Mouse (Mus musculus): ENCODE measurements around the gene Foxn1. TPM values are rescaled to one million over a fixed set of nuclear protein-coding genes. Genes with fewer than 3 reads are reported as not detected.

Gene Foxn1
- total RNA-seq, 2 experiments from 2014 or later, result not detected

GRCm38 (mm10) chr11:78360789-78361131 is 25.6 kb downstream of the Foxn1 start:
- no peak for DNase-seq
- intact Hi-C loops (cut with DNase I), result loop anchor here (5.0 kb wide), 1 partner anchor 37 kb away; no protein-coding TSS in a partner anchor

GRCm38 (mm10) chr11:78360125-78360788 is 26.1 kb downstream of the Foxn1 start:
- intact Hi-C loops (cut with DNase I), result loop anchor here (5.0 kb wide), 1 partner anchor 37 kb away; no protein-coding TSS in a partner anchor
- peak; percentile 81 for DNase-seq

GRCm38 (mm10) chr11:78358330-78359007 is 27.9 kb downstream of the Foxn1 start:
- intact Hi-C loops (cut with DNase I), result loop anchor here (5.0 kb wide), 1 partner anchor 94 kb away; no protein-coding TSS in a partner anchor
- no peak for DNase-seq

DNA sequence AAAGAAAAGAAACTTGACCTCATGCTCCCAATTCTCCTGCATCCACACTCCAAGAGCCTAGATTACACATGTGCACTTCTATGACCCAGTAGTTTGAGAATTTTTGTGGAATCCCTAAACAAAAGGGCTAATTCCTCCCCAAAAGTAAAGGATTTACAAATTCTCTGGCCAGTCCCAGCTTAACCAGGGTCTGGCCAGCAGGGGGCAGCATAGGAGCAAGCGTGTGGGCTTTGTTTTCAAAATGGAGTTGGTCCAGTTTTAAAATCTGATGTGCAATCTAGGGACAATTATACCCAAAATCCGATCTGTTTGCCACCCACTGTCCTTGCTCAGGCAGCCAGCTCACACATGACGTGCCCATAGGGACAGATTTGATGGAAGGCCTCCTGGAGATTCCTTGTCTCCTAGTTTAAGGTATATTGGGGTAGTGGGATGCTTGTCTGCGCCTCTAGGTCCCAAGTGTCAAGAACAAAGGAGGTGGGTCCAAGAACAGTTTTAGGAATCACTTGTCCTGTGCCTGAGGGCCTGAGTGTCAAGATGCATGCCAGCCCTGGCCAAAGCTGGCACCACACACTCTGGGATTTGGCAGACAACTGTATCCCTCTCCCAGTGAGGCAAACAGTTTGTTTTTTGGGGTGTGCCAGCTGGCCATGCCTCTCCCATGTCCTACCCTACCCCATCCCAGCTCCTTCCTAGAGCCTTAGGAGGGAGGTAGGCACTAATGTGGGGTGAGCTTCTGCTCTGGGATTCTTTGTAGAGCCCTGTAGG is 30.7 kb downstream of the Foxn1 start:
- intact Hi-C loops (cut with DNase I), result loop anchor here (5.0 kb wide), 1 partner anchor 97 kb away; no protein-coding TSS in a partner anchor

GRCm38 (mm10) chr11:78354905-78355304 is 31.5 kb downstream of the Foxn1 start:
- no peak for DNase-seq
- intact Hi-C loops (cut with DNase I), result loop anchor here (5.0 kb wide), 1 partner anchor 97 kb away; no protein-coding TSS in a partner anchor

More for the DNA sequence above, 30.7 kb downstream of the Foxn1 start:
- peak; percentile 80 for DNase-seq

DNA sequence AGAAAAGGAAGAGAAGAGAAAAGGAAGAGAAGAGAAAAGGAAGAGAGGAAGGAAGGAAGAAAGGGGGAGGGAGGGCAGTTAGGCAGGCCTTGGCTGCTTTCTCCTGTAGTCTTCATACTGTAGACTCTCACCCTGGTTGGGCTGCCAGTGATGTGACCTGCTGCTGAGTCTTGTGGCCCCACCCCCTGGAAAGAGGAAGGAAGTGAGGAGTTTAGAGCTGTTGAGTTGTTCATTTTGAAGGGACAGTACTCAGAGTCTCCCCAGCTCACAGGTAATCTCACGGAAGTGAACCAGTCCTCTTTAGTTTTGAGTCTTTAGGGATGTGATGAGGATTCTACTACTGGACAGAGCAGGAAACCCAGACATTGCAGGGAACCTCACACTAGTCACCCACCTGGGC is 33.3 kb downstream of the Foxn1 start:
- intact Hi-C loops (cut with DNase I), result no loop called here
- DNase-seq, result no peak

- intact Hi-C loops (cut with DNase I), result no loop called here
- no peak for DNase-seq
Observed at GRCm38 (mm10) chr11:78349441-78350358, 36.7 kb downstream of the Foxn1 start.

- intact Hi-C loops (cut with DNase I), result no loop called here
- DNase-seq, result no peak
Observed at GRCm38 (mm10) chr11:78348474-78348873, 37.9 kb downstream of the Foxn1 start.

- intact Hi-C loops (cut with DNase I), result no loop called here
- no peak for DNase-seq
Observed at GRCm38 (mm10) chr11:78347908-78348307, 38.5 kb downstream of the Foxn1 start.

DNA sequence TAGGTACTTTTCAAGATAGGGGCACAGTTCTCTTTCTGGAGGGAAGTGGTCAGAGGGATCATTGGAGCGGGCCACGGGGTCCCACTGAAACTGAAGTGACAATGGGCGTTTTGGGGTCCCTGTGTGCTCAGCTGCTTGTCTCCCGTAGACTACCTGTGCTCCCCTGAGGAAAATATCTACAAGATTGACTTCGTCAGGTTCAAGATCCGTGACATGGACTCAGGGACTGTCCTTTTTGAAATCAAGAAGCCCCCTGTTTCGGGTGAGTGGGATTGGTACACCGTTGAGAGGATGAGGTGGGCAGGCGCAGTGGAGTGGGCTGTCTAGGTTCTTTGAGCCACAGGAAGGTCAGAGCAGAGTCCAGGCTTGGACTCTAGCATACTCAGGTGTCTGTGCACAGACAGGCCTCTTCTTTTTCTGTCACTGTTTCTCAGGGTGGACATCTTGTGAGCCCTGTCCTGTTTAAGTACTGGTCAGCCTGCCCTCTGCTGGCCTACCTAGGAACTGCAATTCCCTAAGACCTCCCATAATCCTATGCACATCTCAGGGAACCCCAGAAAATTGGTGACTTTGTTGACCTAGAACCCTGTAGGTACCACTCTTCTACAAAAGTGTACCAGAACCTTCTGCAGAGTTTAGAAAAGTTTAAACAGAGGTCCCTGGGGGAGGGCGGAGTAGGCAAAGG is 39.1 kb downstream of the Foxn1 start:
- intact Hi-C loops (cut with DNase I), result no loop called here
- DNase-seq, result peak; percentile 83

- no peak for DNase-seq
- intact Hi-C loops (cut with DNase I), result no loop called here
Observed at GRCm38 (mm10) chr11:78346326-78347069, 39.9 kb downstream of the Foxn1 start.

DNA sequence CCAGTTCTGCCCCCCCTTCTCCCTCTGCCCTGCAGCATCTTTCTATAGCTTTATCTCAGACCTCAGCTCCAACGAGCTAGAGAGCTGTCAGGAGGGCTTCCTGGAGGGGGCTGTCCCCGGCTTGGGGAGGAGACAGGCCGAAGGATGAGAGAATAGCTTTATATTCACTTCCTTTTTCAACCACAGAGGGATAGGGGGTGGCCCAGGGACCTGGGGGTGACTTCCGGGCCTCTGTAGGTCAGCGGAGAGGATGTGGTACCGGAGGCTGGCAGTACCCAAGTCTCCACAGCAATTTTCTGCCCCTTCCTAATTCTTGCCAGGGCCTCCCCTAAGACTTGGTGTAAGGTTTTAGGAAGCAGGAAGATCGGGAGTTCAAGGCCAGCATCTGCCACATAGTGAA is 40.6 kb downstream of the Foxn1 start:
- no peak for DNase-seq
- intact Hi-C loops (cut with DNase I), result no loop called here

- intact Hi-C loops (cut with DNase I), result no loop called here
- peak; percentile 62 for DNase-seq
Observed at GRCm38 (mm10) chr11:78344890-78345715, 41.3 kb downstream of the Foxn1 start.

DNA sequence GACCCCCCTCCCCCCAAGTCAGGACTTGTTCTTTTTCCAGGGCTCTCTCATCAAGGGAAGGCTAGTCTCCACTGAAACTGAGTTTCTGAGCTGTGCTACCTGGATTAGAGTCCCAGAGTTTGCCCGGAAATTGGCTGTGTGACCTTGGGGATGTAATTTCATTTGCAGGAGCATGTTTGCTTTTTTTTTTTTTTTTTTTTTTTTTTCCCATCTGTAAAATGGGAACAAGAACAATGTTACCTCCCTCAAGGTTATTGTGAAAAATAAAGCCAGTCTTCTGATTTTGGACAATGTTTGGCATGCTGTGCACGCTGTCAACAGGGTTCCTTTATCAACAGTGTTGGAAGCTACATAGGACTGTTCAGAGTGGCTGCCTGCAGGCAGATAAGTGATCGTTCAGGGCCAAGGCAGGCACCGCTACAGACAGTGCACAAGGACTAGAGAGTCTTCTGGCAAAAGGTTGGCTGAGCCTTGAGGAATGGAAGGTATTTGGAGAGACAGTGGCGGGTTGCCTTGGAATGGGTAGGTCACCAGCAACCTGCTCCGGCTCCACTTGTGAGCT is 41.9 kb downstream of the Foxn1 start:
- DNase-seq, result no peak
- intact Hi-C loops (cut with DNase I), result no loop called here

DNA sequence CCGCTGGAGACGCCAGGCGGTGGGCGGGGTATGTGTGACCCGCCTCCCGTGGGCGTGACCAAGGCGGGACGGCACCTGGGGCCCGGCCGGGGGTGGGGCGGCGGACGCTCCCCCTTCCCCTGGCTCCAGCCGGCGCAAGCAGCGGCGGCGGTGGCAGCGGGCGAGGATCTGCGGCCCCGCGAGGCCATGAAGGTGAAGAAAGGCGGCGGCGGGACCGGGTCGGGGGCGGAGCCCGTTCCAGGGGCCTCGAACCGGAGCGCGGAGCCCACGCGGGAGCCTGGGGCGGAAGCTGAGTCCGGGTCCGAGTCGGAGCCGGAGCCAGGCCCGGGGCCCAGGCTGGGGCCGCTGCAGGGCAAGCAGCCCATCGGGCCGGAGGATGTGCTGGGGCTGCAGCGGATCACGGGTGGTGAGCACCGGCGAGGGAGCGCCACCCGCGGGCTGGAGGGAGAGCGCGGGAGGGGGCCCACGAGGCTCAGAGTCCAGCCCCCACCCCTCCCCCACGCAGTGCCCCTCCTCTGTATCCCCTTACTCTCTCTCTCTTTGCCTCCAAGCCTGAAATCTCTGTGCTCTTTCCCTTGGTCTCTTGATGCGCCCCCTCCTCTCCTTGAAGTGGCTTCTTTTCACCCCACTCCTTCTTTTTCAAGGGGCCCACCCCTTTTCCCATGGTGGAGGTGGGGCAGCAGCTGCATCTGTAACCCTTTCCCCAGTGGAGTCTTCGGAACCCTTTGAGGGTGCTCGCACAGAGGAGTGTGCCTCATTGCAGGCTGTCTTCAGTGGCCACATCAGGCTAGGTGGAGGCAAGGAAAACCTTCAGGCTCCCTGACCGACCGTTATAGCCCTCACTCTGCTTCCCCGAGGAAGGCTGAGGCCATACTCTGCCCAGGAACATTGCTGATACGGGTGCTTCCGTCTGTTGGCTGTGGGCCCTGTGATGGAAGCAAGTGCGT is 42.7 kb downstream of the Foxn1 start, which contains the start of gene Unc119:
Gene Unc119, plus strand, starts transcription at position 102 of the 947 bp plus-strand sequence.
- intact Hi-C loops (cut with DNase I), result no loop called here
- DNase-seq, result peak; percentile 79

DNA sequence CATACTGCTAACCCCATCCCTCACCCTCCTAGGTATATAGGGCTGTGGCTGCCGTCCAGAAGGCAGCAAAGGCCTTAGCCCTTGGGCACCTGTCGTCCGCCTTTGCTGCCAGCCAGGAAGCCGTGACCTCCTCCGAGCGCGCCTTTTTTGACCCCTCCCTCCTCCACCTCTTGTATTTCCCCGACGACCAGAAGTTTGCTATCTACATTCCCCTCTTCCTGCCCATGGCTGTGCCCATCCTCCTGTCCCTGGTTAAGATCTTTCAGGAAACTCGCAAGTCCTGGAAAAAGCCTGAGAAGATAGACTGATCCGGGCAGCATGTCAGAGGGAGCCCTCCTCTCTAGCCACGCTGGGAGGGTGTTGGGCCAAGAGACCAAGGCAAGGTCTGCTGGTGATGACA is 44.7 kb downstream of the Foxn1 start:
- no peak for DNase-seq
- intact Hi-C loops (cut with DNase I), result no loop called here

DNA sequence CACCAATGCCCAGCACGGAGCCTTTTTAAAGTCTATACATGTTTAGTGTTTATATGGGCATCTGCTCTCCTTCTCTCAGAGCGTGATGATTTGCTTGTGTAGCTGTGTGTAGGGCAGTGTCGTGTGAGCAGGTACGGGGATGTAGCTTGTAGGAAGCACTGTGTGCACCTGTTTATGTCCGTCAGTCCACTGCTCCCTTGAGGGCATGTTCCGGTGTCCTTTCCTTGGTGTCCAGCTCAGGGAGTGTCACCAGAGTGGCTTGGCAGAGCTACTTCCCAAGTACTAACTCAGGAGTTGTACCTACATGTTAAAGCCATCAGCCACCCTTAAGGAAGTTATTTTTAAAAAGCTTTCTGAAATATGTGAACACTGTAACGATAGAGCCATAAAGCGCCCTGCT is 49.3 kb downstream of the Foxn1 start:
- no peak for DNase-seq
- intact Hi-C loops (cut with DNase I), result no loop called here
